Mouse (Mus musculus): Measurements from ENCODE around the gene Mtg2. TPM values are rescaled to one million over a fixed set of nuclear protein-coding genes. Genes with fewer than 3 reads are reported as not detected.
A peak's percentile ranks its signal among the peaks of the same experiment; 100 is the strongest.

Gene Mtg2
- total and polyA plus RNA-seq, 3 experiments: 23.5 to 24.7 (median 24.1) TPM

- Histone ChIP-seq H3K36me3 (replicated peaks in 1 of 2; ENCODE audit: control insufficient read depth in 1 of 2, insufficient read depth in 1 of 2, low read length in 1 of 2) (peaks cover 3 to 14% of the 10 kb centered on the region in 2 experiments), H3K9me3 (replicated peaks; ENCODE audit: low read length) (no peaks in the 10 kb centered on the region), H3K27ac (ENCODE audit: insufficient read depth, low read depth) (no peak overlapping the region), H3K9ac (ENCODE audit: insufficient read depth, low read depth) (peak overlapping the region; percentile 75), H3K4me3 (replicated peaks in 1 of 3; ENCODE audit: low read depth in 2 of 3, low read length in 2 of 3, poor library complexity in 1 of 3) (peak overlapping the region; percentile 69 to 94 (median 93)), H3K27me3 (replicated peaks) (peaks cover 30% of the 10 kb centered on the region), H3K4me1 (ENCODE audit: control insufficient read depth in 1 of 2, insufficient read depth in 2 of 2) (peaks cover 14 to 28% of the 10 kb centered on the region in 2 experiments), H3K4me2 (ENCODE audit: insufficient read depth, low read depth, poor library complexity, severe bottlenecking) (peak overlapping the region; percentile 91), H3K79me2 (replicated peaks; ENCODE audit: control insufficient read depth, extremely low read depth, insufficient read depth, poor library complexity, severe bottlenecking) (peaks cover 3% of the 10 kb centered on the region)
- dilution Hi-C loops (cut with MboI; ENCODE audit: extremely low pct_ligation_motif_present, extremely low pct_unique_long_range_greater_than_20kb, low sequenced_read_pairs) (no loop called here), in situ Hi-C loops (cut with MboI; ENCODE audit: low pct_ligation_motif_present, low pct_unique_long_range_greater_than_20kb, low sequenced_read_pairs) (no loop called here)
- TF ChIP-seq EP300 (IDR thresholded peaks at IDR 0.05; ENCODE audit: low read length): 0 out of 2 replicates have a peak, but pooled peaks have one; percentile 15
- 0 out of 2 replicates have a peak, but pooled peaks have one; percentile 33 for TF ChIP-seq SIN3A (IDR thresholded peaks at IDR 0.05; ENCODE audit: low read length)
- TF ChIP-seq ZNF384 (IDR thresholded peaks at IDR 0.05; ENCODE audit: low read depth, low read length): peak; percentile 90
- TF ChIP-seq NRF1 (IDR thresholded peaks at IDR 0.05; ENCODE audit: low read depth, low read length): no peak
- TF ChIP-seq USF2 (conservative IDR thresholded peaks at IDR 0.05; ENCODE audit: low read depth, low read length): no peak
- peak; percentile 15 for DNase-seq (ENCODE audit: extremely low read depth)
Measured at GRCm38 (mm10) chr2:180120292-180120761, 49.9 kb downstream of the Mtg2 start.

- peaks cover 3 to 15% of the 10 kb centered on the region in 2 experiments for H3K36me3 ChIP-seq (replicated peaks in 1 of 2; ENCODE audit: control insufficient read depth in 1 of 2, insufficient read depth in 1 of 2, low read length in 1 of 2)
- dilution Hi-C loops (cut with MboI; ENCODE audit: extremely low pct_ligation_motif_present, extremely low pct_unique_long_range_greater_than_20kb, low sequenced_read_pairs): no loop called here
- no peaks in the 10 kb centered on the region for H3K27me3 ChIP-seq (replicated peaks)
- no peak overlapping the region for H3K4me3 ChIP-seq (replicated peaks in 1 of 3; ENCODE audit: low read depth in 2 of 3, low read length in 2 of 3, poor library complexity in 1 of 3)
- TF ChIP-seq CTCF (conservative IDR thresholded peaks at IDR 0.05 in 1 of 2, IDR thresholded peaks at IDR 0.05 in 1 of 2; ENCODE audit: low read depth in 2 of 2, low read length in 2 of 2) (peak in 1 of 2 experiments; percentile 36; a peak in 2 of 4 replicates), NELFE (IDR thresholded peaks at IDR 0.05; ENCODE audit: low read depth, low read length) (no peak), RAD21 (IDR thresholded peaks at IDR 0.05; ENCODE audit: low read depth, low read length) (peak; percentile 8)
- H3K27ac ChIP-seq (ENCODE audit: insufficient read depth, low read depth): no peak overlapping the region
- peaks cover 7 to 12% of the 10 kb centered on the region in 2 experiments; a peak in 3 of 4 replicates for H3K4me1 ChIP-seq (ENCODE audit: control insufficient read depth in 1 of 2, insufficient read depth in 2 of 2)
- in situ Hi-C loops (cut with MboI; ENCODE audit: low pct_ligation_motif_present, low pct_unique_long_range_greater_than_20kb, low sequenced_read_pairs): no loop called here
- H3K4me2 ChIP-seq (ENCODE audit: insufficient read depth, low read depth, poor library complexity, severe bottlenecking): no peak overlapping the region
- H3K9me3 ChIP-seq (replicated peaks; ENCODE audit: low read length): no peaks in the 10 kb centered on the region
- DNase-seq (ENCODE audit: extremely low read depth): no peak
- H3K9ac ChIP-seq (ENCODE audit: insufficient read depth, low read depth): no peak overlapping the region
- peaks cover 3% of the 10 kb centered on the region for H3K79me2 ChIP-seq (replicated peaks; ENCODE audit: control insufficient read depth, extremely low read depth, insufficient read depth, poor library complexity, severe bottlenecking)
Measured at GRCm38 (mm10) chr2:180124192-180124591, 53.8 kb downstream of the Mtg2 start.

GRCm38 (mm10) chr2:180126195-180126594 lies 55.8 kb downstream of the Mtg2 start:
- H3K4me1 ChIP-seq (ENCODE audit: control insufficient read depth in 1 of 2, insufficient read depth in 2 of 2): no peaks in the 10 kb centered on the region
- TF ChIP-seq MYC (IDR thresholded peaks at IDR 0.05; ENCODE audit: low read depth, low read length) (no peak), NELFE (IDR thresholded peaks at IDR 0.05; ENCODE audit: low read depth, low read length) (no peak), IRF4 (IDR thresholded peaks at IDR 0.05; ENCODE audit: low read depth, low read length) (no peak), POLR2AphosphoS2 (IDR thresholded peaks at IDR 0.05; ENCODE audit: low read depth, low read length) (no peak), MXI1 (IDR thresholded peaks at IDR 0.05; ENCODE audit: low read depth, low read length) (no peak), TCF12 (IDR thresholded peaks at IDR 0.05; ENCODE audit: low read depth, low read length) (no peak), ZNF384 (IDR thresholded peaks at IDR 0.05; ENCODE audit: low read depth, low read length) (no peak), SIN3A (IDR thresholded peaks at IDR 0.05; ENCODE audit: low read length) (no peak), MAZ (IDR thresholded peaks at IDR 0.05; ENCODE audit: low read depth, low read length) (no peak), KAT2A (IDR thresholded peaks at IDR 0.05; ENCODE audit: insufficient replicate concordance, low read length) (no peak), ZMIZ1 (IDR thresholded peaks at IDR 0.05; ENCODE audit: low read depth, low read length) (no peak), ZC3H11A (IDR thresholded peaks at IDR 0.05; ENCODE audit: low read depth, low read length) (no peak), CHD2 (IDR thresholded peaks at IDR 0.05; ENCODE audit: low read length) (no peak)
- H3K36me3 ChIP-seq (replicated peaks in 1 of 2; ENCODE audit: control insufficient read depth in 1 of 2, insufficient read depth in 1 of 2, low read length in 1 of 2): peaks cover 3 to 20% of the 10 kb centered on the region in 2 experiments
- in situ Hi-C loops (cut with MboI; ENCODE audit: low pct_ligation_motif_present, low pct_unique_long_range_greater_than_20kb, low sequenced_read_pairs) (no loop called here), dilution Hi-C loops (cut with MboI; ENCODE audit: extremely low pct_ligation_motif_present, extremely low pct_unique_long_range_greater_than_20kb, low sequenced_read_pairs) (no loop called here)
- peaks cover 3% of the 10 kb centered on the region for H3K79me2 ChIP-seq (replicated peaks; ENCODE audit: control insufficient read depth, extremely low read depth, insufficient read depth, poor library complexity, severe bottlenecking)
- DNase-seq (ENCODE audit: extremely low read depth): no peak
- H3K9ac ChIP-seq (ENCODE audit: insufficient read depth, low read depth): no peak overlapping the region
- no peaks in the 10 kb centered on the region for H3K9me3 ChIP-seq (replicated peaks; ENCODE audit: low read length)
- H3K4me2 ChIP-seq (ENCODE audit: insufficient read depth, low read depth, poor library complexity, severe bottlenecking): no peak overlapping the region
- H3K4me3 ChIP-seq (replicated peaks in 1 of 3; ENCODE audit: low read depth in 2 of 3, low read length in 2 of 3, poor library complexity in 1 of 3): no peak overlapping the region
- H3K27me3 ChIP-seq (replicated peaks): no peaks in the 10 kb centered on the region
- H3K27ac ChIP-seq (ENCODE audit: insufficient read depth, low read depth): no peak overlapping the region
